9 mouse cellular contexts compared by ENCODE assay signal in genomic region chr19:42085690-42086089, GRCm38 (mm10). TPM values are rescaled to one million over a fixed set of nuclear protein-coding genes. Genes with fewer than 3 reads are reported as not detected.
DNase-seq lines count a peak whose midpoint lies in the region; ATAC-seq and TF ChIP-seq lines count a peak whose summit lies in the region.
"Had no signal": no experiment of that assay in that cellular context is flagged by ENCODE, and none has a peak within 500 bp of the region (broad histone marks: within the 10 kb centered on the region; RNA-seq: fewer than 3 reads in every experiment).

No protein-coding gene starts in this region.

- intact Hi-C loops in gastrocnemius, postnatal 14 days (cut with DNase I; ENCODE audit: low total_unique reads): no loop called here

- H3K9ac ChIP-seq in kidney, embryonic 15.5 days: peak overlapping the region; percentile 61
- peak overlapping the region; percentile 83 for H3K9ac ChIP-seq in embryonic facial prominence, embryonic 13.5 days
- H3K9ac ChIP-seq in intestine, embryonic 15.5 days: peak overlapping the region; percentile 51

- 10% methylated on average over 10 of the region's 10 CpGs for WGBS in kidney, embryonic 15.5 days
- WGBS in embryonic facial prominence, embryonic 13.5 days: 9% methylated on average over 10 of the region's 10 CpGs
- WGBS in intestine, embryonic 15.5 days: 4% methylated on average over 10 of the region's 10 CpGs

- H3K4me1 ChIP-seq in kidney, embryonic 15.5 days: peaks cover 26% of the 10 kb centered on the region
- H3K4me1 ChIP-seq in embryonic facial prominence, embryonic 13.5 days: peaks cover 20% of the 10 kb centered on the region
- H3K4me1 ChIP-seq in intestine, embryonic 15.5 days (replicated peaks): peaks cover 10% of the 10 kb centered on the region

- peak overlapping the region; percentile 72 for H3K4me2 ChIP-seq in kidney, embryonic 15.5 days
- peak overlapping the region; percentile 89 for H3K4me2 ChIP-seq in embryonic facial prominence, embryonic 13.5 days
- H3K4me2 ChIP-seq in intestine, embryonic 15.5 days (replicated peaks): peak overlapping the region; percentile 88
- peak overlapping the region; percentile 94 for H3K4me2 ChIP-seq in myocyte (ENCODE audit: low read depth)

- no peak for DNase-seq in kidney, postnatal 25 days
- no peak for DNase-seq in adrenal gland, postnatal 25 days
- DNase-seq in adrenal gland, postnatal 14 days: no peak
- no peak for DNase-seq in gastrocnemius, postnatal 14 days

- H3K79me2 ChIP-seq in myocyte (ENCODE audit: control insufficient read depth, insufficient read depth): peaks cover under 1% of the 10 kb centered on the region

- H3K9me3 ChIP-seq in kidney, embryonic 15.5 days (replicated peaks): no peaks in the 10 kb centered on the region
- no peaks in the 10 kb centered on the region for H3K9me3 ChIP-seq in embryonic facial prominence, embryonic 13.5 days
- no peaks in the 10 kb centered on the region for H3K9me3 ChIP-seq in intestine, embryonic 15.5 days

- H3K4me3 ChIP-seq in kidney, embryonic 15.5 days (replicated peaks): peak overlapping the region; percentile 77
- peak overlapping the region; percentile 75 for H3K4me3 ChIP-seq in embryonic facial prominence, embryonic 13.5 days
- H3K4me3 ChIP-seq in intestine, embryonic 15.5 days (replicated peaks): peak overlapping the region; percentile 63
- H3K4me3 ChIP-seq in myocyte: peak overlapping the region; percentile 59

- peak overlapping the region; percentile 2 for H3ac ChIP-seq in myocyte (ENCODE audit: control insufficient read depth, insufficient read length)

- no peaks in the 10 kb centered on the region for H3K36me3 ChIP-seq in kidney, embryonic 15.5 days
- no peaks in the 10 kb centered on the region for H3K36me3 ChIP-seq in embryonic facial prominence, embryonic 13.5 days
- H3K36me3 ChIP-seq in intestine, embryonic 15.5 days: no peaks in the 10 kb centered on the region
- no peaks in the 10 kb centered on the region for H3K36me3 ChIP-seq in myocyte (ENCODE audit: control insufficient read depth, insufficient read depth)

- ATAC-seq in kidney, embryonic 15.5 days (replicated peaks; ENCODE audit: low FRiP score): no peak
- ATAC-seq in embryonic facial prominence, embryonic 13.5 days (ENCODE audit: insufficient number of reproducible peaks, insufficient read depth, low FRiP score, low TSS enrichment, low read depth): no peak
- ATAC-seq in intestine, embryonic 15.5 days: no peak

- H3K27me3 ChIP-seq in kidney, embryonic 15.5 days: no peaks in the 10 kb centered on the region
- no peaks in the 10 kb centered on the region for H3K27me3 ChIP-seq in embryonic facial prominence, embryonic 13.5 days
- no peaks in the 10 kb centered on the region for H3K27me3 ChIP-seq in intestine, embryonic 15.5 days (replicated peaks)
- H3K27me3 ChIP-seq in myocyte (ENCODE audit: control insufficient read depth, insufficient read depth, insufficient read length): no peaks in the 10 kb centered on the region
- H3K27me3 ChIP-seq: Patski had no signal

- TF ChIP-seq POLR2A in myocyte (IDR thresholded peaks at IDR 0.05; ENCODE audit: insufficient read length, low read depth): no peak

- H3K27ac ChIP-seq in kidney, embryonic 15.5 days: peak overlapping the region; percentile 52; the same call in 1 of the 2 replicates
- H3K27ac ChIP-seq in embryonic facial prominence, embryonic 13.5 days: peak overlapping the region; percentile 60; the same call in 1 of the 2 replicates
- H3K27ac ChIP-seq in intestine, embryonic 15.5 days: no peak overlapping the region

TF ChIP-seq in myocyte, 11 proteins besides CTCF, POLR2A, EP300 and RAD21:
- TF ChIP-seq SRF (IDR thresholded peaks at IDR 0.05; ENCODE audit: control insufficient read depth, insufficient read length, low read depth): no peak
- TF ChIP-seq TCF3 (IDR thresholded peaks at IDR 0.05; ENCODE audit: insufficient read length, low read depth): no peak
- no peak for TF ChIP-seq MYOG (IDR thresholded peaks at IDR 0.05; ENCODE audit: control insufficient read depth in 1 of 3, insufficient read depth in 1 of 3, insufficient read length in 2 of 3, low read depth in 2 of 3)
- no peak for TF ChIP-seq MAX (IDR thresholded peaks at IDR 0.05; ENCODE audit: low read depth)
- TF ChIP-seq POLR2AphosphoS2 (IDR thresholded peaks at IDR 0.05; ENCODE audit: insufficient read length, low read depth): no peak
- no peak for TF ChIP-seq CEBPB (IDR thresholded peaks at IDR 0.05; ENCODE audit: insufficient read depth, poor library complexity, severe bottlenecking)
- TF ChIP-seq MYOD1 (IDR thresholded peaks at IDR 0.05; ENCODE audit: control insufficient read depth in 1 of 3, insufficient read length in 2 of 3, low read depth in 2 of 3): no peak
- no peak for TF ChIP-seq E2F4 (IDR thresholded peaks at IDR 0.05; ENCODE audit: insufficient read depth)
- TF ChIP-seq TCF12 (IDR thresholded peaks at IDR 0.05; ENCODE audit: insufficient read depth, poor library complexity, severe bottlenecking): no peak
TF ChIP-seq in myocyte: peak in this region for 0.

RNA-seq across cellular contexts. Expression of gene Morn4, which starts 0.5 kb away (rescaled TPM):
- polyA plus RNA-seq in kidney, embryonic 15.5 days (2015; fragmentation: Nextera tagmentation; extraction: Ambion mirVana): 29.6 TPM in 2 replicates
- polyA plus RNA-seq in embryonic facial prominence, embryonic 13.5 days (2015; fragmentation: Nextera tagmentation; extraction: Ambion mirVana): 34.0 and 41.2 TPM in 2 replicates
- 15.4 and 16.5 TPM in 2 replicates for polyA plus RNA-seq in intestine, embryonic 15.5 days (2015; fragmentation: Nextera tagmentation; extraction: Ambion mirVana)
- 32.3 TPM for polyA plus RNA-seq in myocyte (2012; fragmentation: generic; extraction: Trizol)
- total RNA-seq in adrenal gland, postnatal 25 days (2021): 6.6 and 10.1 TPM in 2 replicates
- total RNA-seq in adrenal gland, postnatal 14 days (2021): 5.4 and 7.4 TPM in 2 replicates
- 1 to 10 TPM; 1.7 to 1.9 TPM for total RNA-seq in gastrocnemius, postnatal 14 days (2021)

RNA-seq across cellular contexts. Expression of gene Pi4k2a, which starts 4.6 kb away (rescaled TPM):
- 27.4 and 27.7 TPM in 2 replicates for polyA plus RNA-seq in kidney, embryonic 15.5 days (2015; fragmentation: Nextera tagmentation; extraction: Ambion mirVana)
- 24.9 and 27.4 TPM in 2 replicates for polyA plus RNA-seq in embryonic facial prominence, embryonic 13.5 days (2015; fragmentation: Nextera tagmentation; extraction: Ambion mirVana)
- 23.4 and 23.6 TPM in 2 replicates for polyA plus RNA-seq in intestine, embryonic 15.5 days (2015; fragmentation: Nextera tagmentation; extraction: Ambion mirVana)
- polyA plus RNA-seq in myocyte (2012; fragmentation: generic; extraction: Trizol): 37.5 TPM
- 58.2 and 62.4 TPM in 2 replicates for total RNA-seq in adrenal gland, postnatal 25 days (2021)
- 50.4 and 51.5 TPM in 2 replicates for total RNA-seq in adrenal gland, postnatal 14 days (2021)
- 10 to 100 TPM; 14.0 to 14.7 TPM for total RNA-seq in gastrocnemius, postnatal 14 days (2021)

RNA-seq across cellular contexts. Expression of gene 4933411K16Rik, which starts 33.6 kb away (rescaled TPM):
- polyA plus RNA-seq in kidney, embryonic 15.5 days (2015; fragmentation: Nextera tagmentation; extraction: Ambion mirVana): 0.54 and 0.62 TPM in 2 replicates
- polyA plus RNA-seq in embryonic facial prominence, embryonic 13.5 days (2015; fragmentation: Nextera tagmentation; extraction: Ambion mirVana): not detected in 2 replicates
- polyA plus RNA-seq in intestine, embryonic 15.5 days (2015; fragmentation: Nextera tagmentation; extraction: Ambion mirVana): not detected in 2 replicates
- polyA plus RNA-seq in myocyte (2012; fragmentation: generic; extraction: Trizol): 0.30 TPM
- 0.67 and 1.1 TPM in 2 replicates for total RNA-seq in adrenal gland, postnatal 25 days (2021)
- 0.64 and 0.96 TPM in 2 replicates for total RNA-seq in adrenal gland, postnatal 14 days (2021)
- total RNA-seq in gastrocnemius, postnatal 14 days (2021): under 1 TPM; 0.25 to 0.42 TPM

RNA-seq across cellular contexts. Expression of gene Hoga1, which starts 40.3 kb away (rescaled TPM):
- polyA plus RNA-seq in kidney, embryonic 15.5 days (2015; fragmentation: Nextera tagmentation; extraction: Ambion mirVana): 19.7 and 21.1 TPM in 2 replicates
- polyA plus RNA-seq in embryonic facial prominence, embryonic 13.5 days (2015; fragmentation: Nextera tagmentation; extraction: Ambion mirVana): 1.3 and 3.3 TPM in 2 replicates
- polyA plus RNA-seq in intestine, embryonic 15.5 days (2015; fragmentation: Nextera tagmentation; extraction: Ambion mirVana): 1.6 and 1.7 TPM in 2 replicates
- 2.4 TPM for polyA plus RNA-seq in myocyte (2012; fragmentation: generic; extraction: Trizol)
- 4.5 and 5.2 TPM in 2 replicates for total RNA-seq in adrenal gland, postnatal 25 days (2021)
- 6.2 and 22.7 TPM in 2 replicates for total RNA-seq in adrenal gland, postnatal 14 days (2021)
- 1 to 10 TPM; 3.3 to 4.3 TPM for total RNA-seq in gastrocnemius, postnatal 14 days (2021)

RNA-seq across cellular contexts. Expression of gene Avpi1, which starts 43.2 kb away (rescaled TPM):
- polyA plus RNA-seq in kidney, embryonic 15.5 days (2015; fragmentation: Nextera tagmentation; extraction: Ambion mirVana): 21.5 and 22.6 TPM in 2 replicates
- polyA plus RNA-seq in embryonic facial prominence, embryonic 13.5 days (2015; fragmentation: Nextera tagmentation; extraction: Ambion mirVana): 29.8 and 35.5 TPM in 2 replicates
- polyA plus RNA-seq in intestine, embryonic 15.5 days (2015; fragmentation: Nextera tagmentation; extraction: Ambion mirVana): 36.4 and 40.7 TPM in 2 replicates
- polyA plus RNA-seq in myocyte (2012; fragmentation: generic; extraction: Trizol): 128 TPM
- total RNA-seq in adrenal gland, postnatal 25 days (2021): 74.4 and 98.1 TPM in 2 replicates
- 47.4 and 48.9 TPM in 2 replicates for total RNA-seq in adrenal gland, postnatal 14 days (2021)
- total RNA-seq in gastrocnemius, postnatal 14 days (2021): 10 to 100 TPM; 10.5 to 11.0 TPM
